Mouse (Mus musculus) left cerebral cortex, adult 9 months (tissue): ENCODE measurements around the gene Cenpv.
"Not testable (repeated sequence)": the region's sequence is repeated elsewhere in the genome, so short reads cannot be mapped to it uniquely, and the experiment has no call there.

Source experiments
- DNase-seq, 2 experiments: peaks; one replicate each; pipeline ENCODE4 v3.0.0; 2022; ENCODE audit warnings: low spot score in 2 of 2

The Cenpv gene

DNA sequence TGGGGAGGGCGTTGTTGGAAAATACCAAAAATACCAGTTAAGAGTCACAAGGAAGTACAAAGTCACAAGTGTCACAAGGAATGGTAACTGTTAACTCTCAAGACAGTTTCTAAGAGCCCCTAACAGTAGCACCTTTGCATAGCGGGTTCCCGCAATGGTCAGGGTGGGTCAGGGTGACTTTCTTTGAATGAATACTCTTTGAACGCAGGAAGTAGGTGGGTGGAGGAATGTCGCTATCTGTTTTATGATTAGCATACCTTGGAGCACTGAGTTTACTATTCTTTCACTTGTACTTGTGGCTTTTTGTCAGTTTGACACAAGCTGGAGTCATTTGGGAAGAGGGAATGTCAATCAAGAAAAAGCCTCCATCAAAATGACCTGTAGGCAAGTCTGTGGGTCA, 30.2 kb downstream of the Cenpv start:
- not testable (repeated sequence) for DNase-seq

DNA sequence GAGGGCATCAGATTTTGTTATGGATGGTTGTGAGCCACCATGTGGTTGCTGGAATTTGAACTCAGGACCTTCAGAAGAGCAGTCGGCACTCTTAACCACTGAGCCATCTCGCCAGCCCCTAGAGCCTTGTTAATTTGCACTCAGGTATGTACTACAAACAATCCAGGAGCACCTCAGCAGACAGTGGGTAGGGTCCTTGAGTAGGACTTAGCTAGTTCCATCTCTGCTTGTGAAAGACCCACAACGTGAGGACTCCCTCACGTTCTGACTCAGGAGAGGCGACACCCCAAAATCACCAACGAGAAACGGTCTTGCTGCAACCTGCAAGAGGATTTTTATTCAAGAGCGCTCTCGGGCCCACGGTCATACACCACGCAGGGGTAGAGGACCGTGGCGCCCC, 30.7 kb downstream of the Cenpv start:
- DNase-seq, result not testable (repeated sequence)

DNA sequence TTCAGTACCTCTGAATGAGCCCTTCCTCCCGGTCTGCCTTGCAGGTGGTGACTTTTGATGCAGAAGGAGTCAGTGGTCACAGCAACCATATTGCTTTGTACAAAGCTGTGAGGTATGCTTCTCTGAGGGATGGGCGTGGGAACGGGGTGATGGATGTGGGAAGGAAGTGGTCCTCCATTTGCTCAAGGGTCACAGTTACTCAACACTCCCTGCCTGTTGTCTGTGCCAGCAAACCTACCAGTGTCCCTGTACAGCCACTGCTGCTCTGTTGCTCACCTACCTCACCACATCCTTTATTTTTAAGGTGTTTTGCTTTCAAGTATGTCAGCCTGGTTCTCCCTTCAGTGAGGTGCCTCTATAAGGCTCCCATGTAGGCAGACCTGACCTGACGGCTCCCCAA, 31.4 kb downstream of the Cenpv start:
- no peak for DNase-seq

DNA sequence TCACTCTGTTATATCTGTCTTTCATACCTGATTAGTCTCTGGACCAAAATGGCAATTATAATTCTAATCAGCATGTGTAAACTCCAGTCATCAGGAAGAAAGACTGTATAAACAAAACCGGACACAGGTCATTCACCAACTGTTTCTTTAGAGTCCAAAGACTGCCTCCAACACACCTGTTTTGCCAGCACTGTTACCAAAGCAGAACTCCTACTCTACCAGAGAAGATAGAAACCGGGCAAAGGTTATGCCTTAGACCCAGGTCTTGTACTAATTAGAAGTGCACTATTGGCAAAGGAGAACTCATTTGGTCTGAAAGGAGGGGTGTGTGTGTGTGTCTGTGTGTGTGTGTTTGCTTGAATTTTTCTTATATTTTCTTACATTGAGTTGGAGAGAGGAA, 38.5 kb downstream of the Cenpv start:
- no peak for DNase-seq

DNA sequence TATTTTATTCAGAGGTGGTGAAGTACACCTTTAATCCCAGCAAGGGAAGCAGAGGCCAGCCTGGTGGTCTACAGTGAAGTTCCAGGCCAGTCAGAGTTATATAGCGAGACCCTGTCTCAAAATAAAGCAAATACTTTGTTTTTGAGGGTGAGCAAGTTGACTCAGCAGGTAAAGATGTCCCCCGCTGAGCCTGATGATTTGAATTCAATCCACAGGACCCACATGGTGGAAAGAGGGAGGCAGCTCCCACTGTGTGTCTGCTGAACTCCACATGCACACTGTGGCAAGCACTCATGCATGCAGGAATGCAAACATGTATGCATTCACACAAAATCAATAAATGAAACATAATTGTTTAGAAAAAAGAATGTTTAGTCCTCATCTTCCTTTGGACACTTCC, 40.3 kb downstream of the Cenpv start:
- no peak for DNase-seq

DNA sequence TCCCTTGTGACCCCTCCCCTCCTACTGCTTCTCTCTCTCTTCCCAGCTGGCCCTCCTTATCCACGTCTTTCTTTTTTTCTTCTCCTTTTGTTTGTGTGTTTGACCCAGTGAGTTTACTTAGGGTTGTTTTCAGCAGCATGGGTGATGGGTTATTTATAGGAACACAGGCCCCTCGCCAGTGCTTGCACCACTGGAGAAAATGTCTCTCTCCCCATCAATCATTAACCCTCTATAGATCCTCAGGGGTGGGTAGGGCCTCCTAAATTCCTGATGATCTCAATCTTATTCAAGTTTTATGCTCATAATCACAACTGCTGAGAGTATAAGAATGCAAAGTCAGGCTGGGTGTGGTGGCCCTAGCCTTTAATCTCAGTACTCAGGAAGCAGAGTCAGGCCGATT, 41.9 kb downstream of the Cenpv start:
- DNase-seq, result no peak

DNA sequence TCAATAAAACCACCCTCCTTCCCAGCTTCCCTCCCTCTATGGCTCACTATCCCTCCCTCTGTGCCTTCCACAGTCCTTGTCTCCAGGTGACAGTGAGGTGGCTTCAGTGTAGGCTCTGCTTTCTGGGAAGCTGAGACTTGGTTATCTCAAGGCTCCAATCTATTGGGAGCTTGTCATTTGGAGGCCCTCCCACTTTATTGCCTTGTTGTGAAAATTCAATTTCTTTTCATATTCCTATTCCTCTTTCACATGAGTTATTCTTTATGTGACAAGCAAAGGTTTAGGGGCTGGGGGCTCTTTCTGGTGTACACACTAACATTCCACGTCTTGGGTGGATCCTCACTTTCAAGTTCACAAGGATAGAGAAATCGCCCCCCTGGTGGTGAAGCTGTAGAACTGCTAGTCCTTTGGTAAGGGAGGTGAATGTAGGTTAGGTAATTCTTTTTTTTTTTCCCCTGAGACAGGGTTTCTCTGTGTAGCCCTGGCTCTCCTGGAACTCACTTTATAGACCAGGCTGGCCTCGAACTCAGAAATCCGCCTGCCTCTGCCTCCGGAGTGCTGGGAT, 42.8 kb downstream of the Cenpv start:
- no peak for DNase-seq

DNA sequence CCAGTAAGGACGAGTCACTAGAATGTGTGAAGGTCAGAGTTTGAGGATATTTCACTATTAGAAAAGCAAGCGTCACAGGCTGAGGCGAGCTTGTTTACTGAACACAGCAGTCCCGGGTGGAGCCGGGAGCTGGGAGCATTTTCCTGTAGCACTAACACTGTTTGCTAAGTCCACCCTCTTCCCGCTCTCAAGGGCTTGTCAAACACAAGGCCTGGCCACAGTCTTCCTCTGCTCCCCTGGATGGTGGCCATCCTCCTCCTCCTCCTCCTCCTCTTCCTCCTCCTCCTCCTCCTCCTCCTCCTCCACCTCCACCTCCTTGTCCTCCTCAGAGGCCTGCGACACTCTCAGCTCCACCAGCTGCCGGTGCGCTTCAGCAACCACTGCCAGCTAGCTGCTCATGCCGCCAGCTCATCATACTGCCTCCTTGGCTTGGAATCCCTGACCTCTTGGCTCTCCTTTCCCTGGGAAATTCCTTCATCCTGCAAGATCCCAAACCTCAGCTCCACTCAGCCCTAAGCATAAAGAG, 43.7 kb downstream of the Cenpv start:
- DNase-seq, result no peak

DNA sequence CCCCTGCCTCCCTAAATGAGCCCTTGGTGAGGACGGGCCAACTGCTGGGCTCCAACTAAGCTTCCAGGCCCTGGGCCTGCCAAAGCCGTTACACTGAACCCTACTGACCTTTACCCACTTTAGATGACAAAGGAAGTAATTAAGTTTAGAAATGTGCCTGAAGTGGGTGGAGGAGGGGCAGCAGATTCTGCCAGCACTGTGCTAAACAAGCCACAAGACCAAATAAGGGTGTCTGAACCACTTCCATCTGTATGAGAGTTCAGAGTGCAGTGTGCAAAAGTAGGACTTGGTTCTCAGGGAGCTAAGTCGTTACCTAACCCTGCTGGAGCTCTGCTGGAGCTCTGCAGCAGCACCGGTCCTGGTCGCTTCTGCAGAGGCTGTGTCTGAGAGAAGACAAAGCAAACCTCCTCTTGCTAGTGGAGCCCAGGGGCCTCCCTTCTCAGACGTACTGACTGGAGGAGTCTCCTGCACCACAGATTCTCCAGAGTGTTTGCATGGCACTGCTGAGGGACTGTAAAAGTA, 44.2 kb downstream of the Cenpv start:
- peak; percentile 15 to 29 for DNase-seq

DNA sequence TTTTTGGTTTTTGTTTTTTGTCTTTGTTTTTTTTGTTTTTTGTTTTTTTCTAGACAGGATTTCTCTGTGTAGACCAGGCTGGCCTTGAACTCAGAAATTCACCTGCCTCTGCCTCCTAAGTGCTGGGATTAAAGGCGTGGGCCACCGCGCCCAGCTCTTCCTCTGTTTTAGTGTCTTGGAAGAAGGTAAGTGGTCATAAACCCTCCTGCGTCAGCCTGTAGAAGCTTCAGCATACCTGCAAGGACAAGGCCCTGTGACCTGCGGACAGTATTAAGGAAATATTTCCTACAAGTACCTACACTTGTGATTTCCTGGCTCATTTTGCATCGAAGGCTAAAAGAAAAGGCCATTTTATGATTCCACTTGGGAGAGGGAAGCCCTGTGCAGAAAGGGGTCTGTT, 45.4 kb downstream of the Cenpv start:
- DNase-seq, result no peak

DNA sequence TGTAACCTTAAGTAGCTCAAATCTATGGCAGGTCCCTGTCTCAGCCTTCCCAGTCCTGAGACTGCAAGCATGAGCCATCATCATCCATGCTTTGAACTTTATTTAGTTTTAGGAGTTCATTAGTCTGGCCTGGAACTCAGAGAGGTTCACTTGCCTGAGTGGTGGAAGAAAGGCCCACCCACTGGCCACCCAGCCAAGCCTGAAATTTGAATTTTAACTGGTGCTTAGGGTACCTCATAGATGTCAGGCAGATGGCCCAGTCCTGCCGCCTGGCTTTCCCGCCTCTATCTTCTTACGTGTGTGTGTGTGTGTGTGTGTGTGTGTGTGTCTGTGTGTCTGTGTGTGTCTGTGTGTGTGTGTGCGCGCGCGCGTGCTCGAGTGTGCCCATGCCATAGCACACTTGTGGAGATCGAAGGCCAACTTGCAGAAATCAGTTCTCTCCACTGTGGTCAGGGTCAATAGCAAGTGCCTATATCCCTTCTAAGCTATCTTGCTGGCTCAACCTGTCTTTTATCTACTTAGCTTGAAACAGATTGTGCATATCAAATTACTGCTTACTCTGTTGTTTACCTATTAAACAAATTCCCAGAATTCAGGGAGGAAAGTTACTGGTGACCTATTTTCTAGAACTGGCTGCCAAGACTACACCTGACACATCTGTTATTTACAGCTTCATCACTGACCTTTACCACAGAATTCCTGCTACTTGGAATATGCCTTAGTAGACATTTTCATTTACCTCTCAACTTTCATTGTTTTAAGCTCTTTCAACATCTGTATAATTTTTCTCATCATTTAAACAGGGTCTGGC, 51.3 kb downstream of the Cenpv start:
- no peak for DNase-seq

DNA sequence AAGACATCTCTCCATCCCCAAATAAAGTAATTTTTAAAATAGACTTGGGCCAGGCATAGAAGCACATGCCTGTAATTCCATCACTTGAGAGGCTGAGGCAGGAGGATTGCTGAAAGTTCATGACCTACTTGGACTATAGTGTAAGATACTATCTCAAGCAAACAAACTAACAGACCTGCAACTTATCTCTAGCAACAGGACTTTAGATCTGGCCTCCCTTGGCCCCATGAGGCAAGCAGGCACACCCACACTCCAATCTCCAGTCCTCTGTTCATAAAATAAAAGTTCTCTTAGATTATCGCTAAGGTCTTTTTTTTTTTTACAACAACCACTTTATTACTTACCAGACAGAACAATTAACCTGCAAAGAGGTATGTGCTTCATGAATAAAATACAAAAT, 52.1 kb downstream of the Cenpv start:
- no peak for DNase-seq

DNA sequence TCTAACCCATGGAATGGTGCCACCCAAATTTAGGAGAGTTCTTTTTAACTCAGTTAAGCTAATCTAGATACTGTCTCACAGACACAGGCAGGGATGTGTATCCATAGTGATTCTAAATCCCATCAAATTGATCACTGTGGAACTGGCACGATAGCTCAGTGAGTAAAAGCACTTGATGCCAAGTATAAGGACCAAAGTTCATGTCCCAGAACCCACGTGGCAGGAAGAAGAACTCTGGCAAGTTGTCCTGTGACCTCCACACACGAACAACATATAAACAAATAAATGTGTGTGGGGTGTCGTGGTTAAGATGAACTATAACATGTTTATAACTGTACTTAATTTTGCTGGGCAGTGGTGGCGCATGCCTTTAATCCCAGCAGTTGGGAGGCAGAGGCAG, 59.5 kb downstream of the Cenpv start:
- DNase-seq, result no peak

DNA sequence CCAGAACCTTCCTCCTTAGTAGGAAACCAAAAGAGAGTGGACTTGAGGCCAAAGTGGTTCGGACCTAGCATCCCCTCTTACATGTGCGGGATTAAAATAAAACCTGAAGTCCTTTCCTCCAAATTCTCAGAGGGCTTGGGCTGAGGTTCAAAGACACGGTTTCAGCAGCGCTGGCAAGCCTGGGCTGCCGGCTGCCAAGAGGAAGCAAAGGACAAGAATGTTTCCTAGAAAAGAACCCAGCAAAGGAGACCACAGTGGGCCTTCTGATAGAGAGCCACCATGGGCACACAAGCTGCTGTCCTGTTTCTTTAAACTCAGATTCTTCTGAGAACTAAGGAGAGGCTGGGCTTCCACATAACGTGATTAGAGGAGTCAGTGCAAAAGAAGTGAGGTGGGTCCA, 60.1 kb downstream of the Cenpv start:
- DNase-seq, result no peak

DNA sequence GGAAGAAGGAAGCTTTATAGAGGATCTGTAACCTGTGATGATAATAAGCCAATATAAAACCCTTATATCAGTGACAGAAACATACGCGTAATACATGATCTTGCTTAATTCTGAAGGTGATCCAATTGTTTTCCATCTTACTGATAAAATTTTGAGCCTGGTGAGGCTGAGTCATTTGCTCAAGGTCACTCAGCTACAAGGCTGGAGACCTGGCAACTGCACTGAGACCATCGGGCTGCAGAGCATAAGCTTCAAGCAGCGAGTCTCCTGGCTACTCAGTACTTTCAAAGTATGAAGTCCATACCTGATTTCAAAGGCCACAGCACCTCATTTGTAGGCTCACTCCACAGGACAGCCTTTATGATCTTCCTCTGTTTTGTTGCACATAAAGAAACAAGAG, 62.9 kb downstream of the Cenpv start:
- no peak for DNase-seq
